Mouse (Mus musculus) left cerebral cortex, adult 18-20 months (tissue): ENCODE measurements around the gene Plod3. TPM values are rescaled to one million over a fixed set of nuclear protein-coding genes. Genes with fewer than 3 reads are reported as not detected.

Experiments
- DNase-seq, 2 experiments: peaks; one replicate each; pipeline ENCODE4 v3.0.0; 2021 to 2022; ENCODE audit warnings: low spot score in 2 of 2, mixed read lengths in 1 of 2
- total RNA-seq, 2 experiments: library from RNA; stranded (reverse); gene quantifications; 2 replicates each; pipeline ENCODE4 v1.2.3; 2021

Gene Plod3
- total RNA-seq, 2 experiments from 2014 or later = 32.2 to 32.8 TPM

DNA sequence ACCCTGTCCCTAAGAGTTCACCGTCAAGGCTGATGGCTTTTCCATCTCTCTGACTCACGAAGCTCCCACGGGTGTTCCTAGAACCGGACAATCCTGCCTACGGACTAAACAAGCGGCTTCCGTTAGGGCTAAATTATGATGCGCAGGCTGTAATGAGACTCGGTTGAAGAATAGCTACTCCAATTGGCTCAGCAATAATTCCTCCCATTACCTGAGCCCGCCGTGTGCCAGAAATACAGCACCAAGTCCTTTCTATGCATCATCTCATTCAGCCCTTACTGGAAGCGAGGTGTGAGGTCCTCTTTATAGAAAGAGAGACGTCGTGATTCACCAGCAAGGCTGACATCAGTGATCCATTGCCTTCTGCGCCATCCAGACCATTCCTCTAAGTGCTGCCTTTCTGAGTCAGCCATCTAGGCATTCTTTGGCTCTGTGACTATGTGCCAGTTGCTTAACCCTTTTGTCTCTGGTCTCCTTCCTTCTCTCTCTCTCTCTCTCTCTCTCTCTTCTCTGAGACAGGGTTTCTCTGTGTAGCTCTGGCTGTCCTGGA, 25.7 kb downstream of the Plod3 start:
- DNase-seq = no peak

DNA sequence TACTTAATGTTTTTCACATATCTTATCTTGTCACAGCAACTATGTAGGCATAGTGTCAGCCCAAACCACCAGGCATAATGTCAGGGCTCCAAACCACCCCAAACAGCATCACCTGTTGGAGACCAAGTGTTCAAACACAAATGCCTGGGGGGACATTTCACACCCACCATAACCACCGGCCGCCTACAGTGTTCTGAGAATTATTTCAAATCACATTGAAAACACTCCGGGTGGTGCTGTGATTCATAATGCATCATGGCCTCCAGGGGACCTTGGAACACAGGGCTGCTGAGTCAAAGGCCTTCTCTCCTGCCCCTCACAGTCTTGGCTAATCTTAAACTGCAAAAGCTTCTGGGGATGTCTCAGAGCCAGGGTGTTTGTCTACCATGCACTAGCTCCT, 29.1 kb downstream of the Plod3 start:
- DNase-seq = no peak

DNA sequence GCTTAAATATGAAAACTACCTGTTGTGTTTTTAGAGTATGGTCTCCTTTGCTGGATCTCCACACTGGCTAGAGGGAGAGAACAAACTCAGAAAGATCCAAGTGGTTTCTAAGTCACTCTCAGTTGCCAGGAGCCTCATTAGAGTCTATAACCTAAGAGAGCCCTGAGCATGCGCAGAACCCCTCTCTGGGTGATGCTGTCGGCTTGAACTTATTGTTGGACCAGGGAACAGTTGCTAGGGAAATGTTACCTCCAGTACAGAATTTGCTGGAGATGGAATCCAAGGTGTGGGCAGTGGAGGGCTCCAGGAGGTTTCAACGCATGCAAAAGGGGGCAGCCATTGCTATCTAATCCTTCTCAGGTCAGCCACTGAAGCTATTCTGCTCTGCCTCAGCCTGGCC, 37.5 kb downstream of the Plod3 start:
- DNase-seq = no peak

DNA sequence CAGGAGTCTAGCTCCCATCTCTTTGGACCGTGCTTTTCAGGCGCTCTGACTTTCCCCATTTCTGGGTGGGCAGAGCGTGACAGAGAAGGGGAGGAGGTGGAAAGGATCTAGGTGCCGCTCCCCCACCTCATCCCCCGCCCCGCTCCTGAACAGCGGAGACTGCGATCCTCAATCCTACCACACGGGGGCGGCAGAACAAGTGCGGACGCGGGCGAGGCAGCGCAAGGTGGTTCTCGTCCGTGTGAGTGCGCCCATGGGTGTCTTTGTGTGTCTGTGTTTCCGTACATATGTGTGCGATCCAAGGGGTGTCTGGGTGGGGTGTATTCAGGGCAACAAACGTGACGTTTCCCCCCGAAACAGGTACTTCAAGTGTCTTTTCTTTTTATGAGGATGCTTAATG, 38.3 kb downstream of the Plod3 start:
- DNase-seq = peak; percentile 87 to 92

DNA sequence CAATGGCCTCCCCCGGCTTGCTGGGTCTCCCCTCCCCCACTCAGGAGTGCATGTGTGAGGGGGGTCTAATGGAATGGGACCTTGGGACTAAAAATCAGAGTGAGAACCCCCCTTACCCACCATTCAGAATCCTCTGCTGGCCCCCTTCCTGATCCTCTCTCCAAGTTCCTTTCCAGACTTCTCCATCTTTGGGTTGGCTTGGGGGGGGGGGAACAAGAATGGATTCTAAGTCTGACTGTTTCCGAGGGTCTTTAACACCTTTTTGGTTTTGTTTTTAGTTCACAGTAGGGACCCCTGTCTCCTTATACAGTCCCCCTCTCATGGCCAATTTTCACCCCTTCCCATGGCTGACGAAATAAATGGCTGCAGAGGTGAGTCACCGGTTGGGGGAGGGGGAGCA, 39.3 kb downstream of the Plod3 start, which contains the start of gene Vgf:
TSS of gene Vgf (plus strand) at position 301 of the 400 bp plus-strand sequence.
- no peak for DNase-seq

DNA sequence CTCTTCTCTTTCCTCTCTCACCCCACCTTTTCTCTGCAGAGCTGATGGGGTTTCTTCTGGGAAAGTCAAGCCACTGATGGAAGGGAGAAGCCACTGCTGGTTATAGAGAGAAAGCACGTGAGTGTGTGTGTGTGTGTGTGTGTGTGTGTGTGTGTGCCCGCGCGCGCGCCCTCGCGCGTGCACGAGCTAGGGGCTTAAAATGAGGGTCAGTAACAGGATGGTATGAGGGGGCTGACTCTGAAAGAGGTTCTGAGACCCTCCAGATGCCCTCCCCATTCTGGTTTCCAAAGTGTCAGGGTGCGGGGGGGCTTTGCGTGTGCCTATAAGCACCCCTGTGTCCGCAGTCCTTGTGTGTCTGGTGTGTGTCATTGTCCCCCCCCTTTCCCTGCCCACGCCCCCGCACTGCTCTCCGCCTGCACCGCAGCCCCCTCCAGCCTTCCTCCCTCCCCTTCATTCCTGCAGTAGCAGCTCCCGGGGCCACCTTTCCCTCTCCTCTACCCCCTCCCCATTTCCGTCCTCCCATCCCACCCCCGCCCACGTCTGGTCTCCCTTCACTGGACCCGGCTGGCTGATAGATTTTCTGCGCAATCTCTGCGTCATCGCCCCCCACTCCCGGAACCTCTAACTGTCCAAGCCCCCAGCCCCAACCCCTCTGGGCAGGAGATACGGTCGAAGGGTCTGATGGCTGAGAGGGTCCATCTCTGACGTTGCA, 41.9 kb downstream of the Plod3 start:
- no peak for DNase-seq

DNA sequence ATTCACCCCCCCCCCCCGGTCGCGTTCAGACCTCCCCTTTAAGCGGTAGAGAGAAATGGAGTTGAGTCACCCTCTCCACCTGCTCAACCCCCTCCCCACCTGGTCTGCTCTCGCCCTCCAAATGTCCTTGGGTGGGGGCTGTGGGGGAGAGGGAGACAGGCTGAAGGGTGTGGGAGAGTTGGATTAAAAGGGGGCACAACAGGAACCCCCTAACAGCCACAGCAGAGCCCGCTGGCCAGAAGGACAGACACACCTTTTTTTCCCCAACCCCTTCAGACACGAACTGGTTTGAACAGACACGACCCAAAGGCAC, 42.4 kb downstream of the Plod3 start:
- DNase-seq = no peak

DNA sequence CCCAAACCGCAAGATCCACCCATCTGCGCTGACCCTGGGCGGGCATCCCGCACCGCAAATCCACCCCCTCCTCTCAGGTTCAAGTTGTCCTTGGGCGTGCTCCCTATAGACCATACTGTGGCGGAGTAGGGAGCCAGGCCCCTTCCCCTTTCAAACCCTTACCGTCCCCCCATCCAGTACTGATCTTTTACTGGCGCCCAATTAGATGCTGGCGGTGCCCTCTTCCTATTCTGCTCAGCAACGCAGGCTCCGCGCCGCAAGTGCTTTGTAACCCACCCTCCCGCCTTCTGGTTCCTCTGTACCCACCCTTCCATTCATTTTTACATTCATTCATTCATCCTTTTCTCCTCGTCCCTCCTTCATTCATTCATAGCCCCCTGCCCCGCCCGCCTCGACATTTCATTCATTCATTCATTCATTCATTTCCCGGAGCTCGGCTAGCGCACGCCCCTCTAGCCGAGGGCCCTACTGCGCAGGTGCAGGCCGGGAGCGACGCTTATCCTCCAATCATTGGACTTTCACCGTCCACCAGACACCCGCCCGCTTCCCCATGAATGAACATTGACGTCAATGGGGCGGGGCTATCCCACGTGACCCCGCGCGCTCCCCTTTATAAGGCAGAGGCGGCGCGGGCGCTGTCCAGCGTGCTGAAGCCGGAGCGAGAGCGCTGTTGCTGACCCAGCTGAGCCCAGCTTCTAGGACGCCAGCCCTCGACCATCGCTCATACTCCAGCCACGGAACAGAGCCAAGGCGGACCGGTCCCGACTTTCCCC, 43.0 kb downstream of the Plod3 start:
- peak; percentile 95 to 96 for DNase-seq

DNA sequence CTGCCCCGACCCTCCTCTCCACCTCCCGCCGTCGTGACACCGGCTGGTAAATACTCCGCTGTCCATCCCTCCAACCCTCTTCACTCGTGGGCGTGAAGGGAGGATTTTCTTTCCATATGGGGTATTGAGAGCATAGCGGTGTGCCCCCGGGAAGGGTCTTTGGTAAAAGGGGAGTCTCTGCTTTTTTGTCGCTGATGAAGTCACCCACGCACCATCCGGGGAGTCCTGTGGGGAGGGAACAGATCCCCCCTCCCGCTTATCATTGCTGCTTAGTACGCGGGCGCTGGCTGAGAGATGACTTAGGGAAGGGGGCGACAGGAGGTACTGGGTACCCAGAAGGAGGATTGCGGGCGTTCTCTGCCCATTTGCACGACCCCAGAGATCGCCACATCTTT, 43.6 kb downstream of the Plod3 start:
- DNase-seq = peak; percentile 55 to 64

DNA sequence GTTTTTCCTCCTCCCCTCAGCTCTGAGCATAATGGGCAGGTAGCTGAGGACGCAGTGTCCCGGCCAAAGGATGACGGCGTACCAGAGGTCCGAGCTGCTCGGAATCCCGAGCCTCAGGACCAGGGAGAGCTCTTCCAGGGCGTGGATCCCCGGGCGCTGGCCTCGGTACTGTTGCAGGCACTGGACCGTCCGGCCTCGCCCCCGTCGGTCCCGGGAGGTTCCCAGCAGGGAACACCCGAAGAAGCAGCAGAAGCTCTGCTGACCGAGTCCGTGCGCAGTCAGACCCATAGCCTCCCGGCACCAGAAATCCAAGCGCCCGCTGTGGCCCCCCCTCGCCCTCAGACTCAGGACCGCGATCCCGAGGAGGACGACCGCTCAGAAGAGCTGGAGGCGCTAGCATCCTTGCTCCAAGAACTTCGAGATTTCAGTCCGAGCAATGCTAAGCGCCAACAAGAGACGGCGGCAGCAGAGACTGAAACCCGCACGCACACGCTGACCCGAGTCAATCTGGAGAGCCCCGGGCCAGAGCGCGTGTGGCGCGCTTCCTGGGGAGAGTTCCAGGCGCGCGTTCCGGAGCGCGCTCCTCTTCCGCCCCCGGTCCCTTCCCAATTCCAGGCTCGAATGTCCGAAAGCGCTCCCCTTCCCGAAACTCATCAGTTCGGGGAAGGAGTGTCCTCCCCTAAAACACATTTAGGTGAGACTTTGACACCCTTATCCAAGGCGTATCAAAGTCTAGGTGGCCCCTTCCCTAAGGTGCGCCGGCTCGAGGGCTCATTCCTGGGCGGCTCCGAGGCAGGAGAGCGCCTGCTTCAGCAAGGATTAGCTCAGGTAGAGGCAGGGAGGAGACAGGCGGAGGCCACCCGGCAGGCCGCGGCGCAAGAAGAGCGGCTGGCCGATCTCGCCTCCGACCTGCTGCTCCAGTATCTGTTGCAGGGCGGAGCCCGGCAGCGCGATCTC, 44.5 kb downstream of the Plod3 start:
- peak; percentile 31 to 47 for DNase-seq

DNA sequence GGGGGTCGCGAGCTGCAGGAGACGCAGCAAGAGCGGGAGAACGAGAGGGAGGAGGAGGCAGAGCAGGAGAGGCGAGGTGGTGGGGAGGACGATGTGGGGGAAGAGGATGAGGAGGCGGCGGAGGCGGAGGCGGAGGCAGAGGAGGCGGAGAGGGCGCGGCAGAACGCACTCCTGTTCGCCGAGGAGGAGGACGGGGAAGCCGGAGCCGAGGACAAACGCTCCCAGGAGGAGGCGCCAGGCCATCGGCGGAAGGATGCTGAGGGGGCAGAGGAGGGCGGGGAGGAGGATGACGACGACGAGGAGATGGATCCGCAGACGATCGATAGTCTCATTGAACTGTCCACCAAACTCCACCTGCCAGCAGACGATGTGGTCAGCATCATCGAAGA, 45.2 kb downstream of the Plod3 start:
- DNase-seq = peak; percentile 58 to 76

DNA sequence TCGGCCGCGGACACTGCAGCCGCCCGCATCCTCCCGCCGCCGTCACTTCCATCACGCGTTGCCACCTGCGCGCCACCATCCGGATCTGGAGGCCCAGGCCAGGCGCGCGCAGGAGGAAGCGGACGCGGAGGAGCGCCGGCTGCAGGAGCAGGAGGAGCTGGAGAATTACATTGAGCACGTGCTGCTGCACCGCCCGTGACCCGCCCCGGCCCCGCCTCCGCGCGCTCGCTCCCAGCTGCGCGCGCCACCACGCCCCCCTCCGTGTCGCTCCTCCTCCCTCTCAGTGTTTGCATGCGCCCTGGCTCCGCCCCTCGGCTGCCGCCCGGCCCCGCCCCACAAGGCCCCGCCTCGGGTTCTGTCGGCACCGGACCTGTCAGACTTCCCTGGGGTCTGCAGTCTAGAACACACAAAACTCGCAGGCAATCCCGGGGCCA, 45.8 kb downstream of the Plod3 start:
- peak; percentile 79 to 90 for DNase-seq

DNA sequence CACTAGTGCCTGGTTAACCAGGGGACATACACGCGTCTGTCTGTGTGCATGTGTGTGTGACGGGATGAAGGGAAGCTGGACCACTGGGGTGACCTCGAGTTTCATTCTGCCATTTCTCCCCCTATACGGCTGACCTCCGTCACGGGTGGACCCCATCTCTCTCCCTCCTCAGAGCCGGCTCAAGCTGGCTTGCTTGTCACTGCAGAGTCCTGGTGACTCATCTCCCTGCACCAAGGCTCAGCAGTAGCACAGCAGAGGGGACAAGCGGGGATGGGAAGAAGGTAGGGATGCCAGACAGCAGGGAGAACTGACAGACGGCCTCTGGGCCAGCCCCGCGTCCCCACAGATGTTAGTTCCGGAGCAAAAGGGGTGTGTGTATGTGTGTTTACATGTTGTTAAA, 49.4 kb downstream of the Plod3 start:
- peak; percentile 47 to 55 for DNase-seq

DNA sequence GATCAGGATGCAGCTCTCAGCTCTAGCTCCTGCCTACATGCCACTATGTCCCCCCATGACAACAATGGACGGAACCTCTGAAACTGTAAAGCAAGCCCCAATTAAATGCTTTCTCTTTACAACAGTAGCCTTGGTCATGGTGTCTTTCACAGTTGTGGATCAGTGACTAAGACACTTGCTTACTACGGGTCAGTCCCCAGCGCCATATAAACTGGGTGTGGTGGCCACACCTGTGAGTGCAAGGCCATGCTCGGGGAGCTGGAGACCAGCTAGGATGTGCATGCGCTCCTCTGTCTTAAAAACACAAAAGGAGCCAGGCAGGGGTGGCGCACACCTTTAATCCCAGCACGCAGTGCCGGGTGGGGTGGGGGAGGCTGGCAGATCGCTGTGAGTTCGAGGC, 52.6 kb downstream of the Plod3 start:
- DNase-seq = no peak

DNA sequence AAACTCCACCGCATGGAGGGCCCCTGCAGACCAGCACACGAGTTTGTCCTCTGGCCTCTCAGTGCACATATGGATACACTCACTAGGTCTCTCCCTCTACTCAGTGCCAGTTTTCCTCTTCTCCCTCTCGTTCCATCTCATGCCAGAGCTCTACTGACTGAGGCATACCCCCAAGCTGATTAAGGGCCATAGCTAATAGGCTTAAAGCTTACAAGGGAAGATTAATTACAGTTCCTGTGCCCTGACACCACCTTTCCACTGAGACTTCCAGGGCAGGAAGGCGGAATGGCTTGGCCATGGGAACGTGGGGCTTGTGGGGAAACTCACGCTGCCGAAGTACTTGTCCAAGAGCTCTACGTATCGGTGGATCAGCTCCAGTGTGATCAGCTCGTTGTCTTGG, 54.6 kb downstream of the Plod3 start:
- no peak for DNase-seq

DNA sequence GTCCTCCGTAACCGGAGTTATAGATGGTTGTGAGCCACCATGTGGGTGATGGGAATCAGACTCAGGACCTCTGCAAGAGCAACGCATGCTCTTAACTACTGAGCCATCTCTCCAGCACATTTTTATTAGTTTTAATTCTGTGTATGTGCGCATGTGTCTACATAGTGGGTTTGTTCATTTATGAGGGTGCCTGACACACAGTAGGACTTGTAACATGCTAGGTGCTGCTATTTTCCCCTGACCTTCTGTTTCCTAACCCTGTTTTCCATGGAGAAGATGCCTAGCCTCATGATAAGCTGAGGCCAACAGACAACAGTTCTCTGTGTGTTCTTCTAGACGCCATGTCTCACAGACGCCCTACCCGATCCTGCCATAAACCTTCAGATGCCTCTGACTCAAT, 57.2 kb downstream of the Plod3 start:
- no peak for DNase-seq

DNA sequence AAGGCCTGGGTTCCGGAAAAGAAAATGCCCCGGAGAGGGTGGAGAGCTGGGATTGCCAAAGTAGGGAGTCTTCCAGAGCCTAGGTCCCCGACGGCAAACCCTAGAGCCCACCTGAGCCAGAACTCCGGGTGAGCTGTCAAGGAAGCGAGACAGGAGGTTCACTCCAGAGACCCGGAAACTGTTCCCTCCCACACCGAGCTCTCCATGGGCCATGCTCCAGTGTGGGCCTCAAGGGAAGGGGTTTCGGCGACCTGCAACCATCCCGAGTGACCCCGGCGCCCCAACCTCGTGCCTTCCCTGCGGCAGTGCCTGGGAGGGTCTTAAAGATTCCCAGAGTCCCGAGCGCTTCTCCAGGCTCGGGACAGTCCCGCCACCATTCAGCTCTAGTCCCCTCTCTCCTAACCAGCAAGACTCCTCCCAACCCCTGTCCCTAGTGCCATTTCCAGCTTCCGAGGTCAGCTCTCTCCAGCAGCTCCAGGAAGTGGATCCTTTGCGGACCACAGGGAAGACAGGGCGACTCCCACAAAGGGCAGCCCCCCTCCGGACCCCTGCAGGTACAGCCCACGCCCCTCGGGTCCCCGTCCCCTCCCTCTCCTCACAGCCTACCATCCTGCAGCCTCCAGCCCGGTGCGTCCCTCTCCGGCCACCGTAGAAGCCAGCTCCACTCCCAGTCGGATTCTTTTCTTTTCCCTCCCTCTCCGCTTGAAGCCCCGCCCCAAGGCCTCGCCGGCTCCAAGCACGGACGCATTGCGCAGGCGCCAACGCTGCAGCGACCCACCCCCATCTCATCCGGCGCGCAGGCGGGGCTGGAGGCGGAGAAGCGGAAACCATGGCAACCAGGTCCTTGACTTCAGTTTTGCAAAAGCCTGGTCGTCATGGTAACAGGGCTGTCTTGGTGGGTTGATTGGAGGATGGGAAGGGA, 58.8 kb downstream of the Plod3 start, which contains the start of gene Ap1s1:
TSS of gene Ap1s1 (minus strand) at position 734 of the 922 bp plus-strand sequence.
- DNase-seq = peak; percentile 99
